Mouse (Mus musculus) layer of hippocampus, adult 8-10 months (tissue): ENCODE data around the gene Fiz1. TPM values are rescaled to one million over a fixed set of nuclear protein-coding genes. Genes with fewer than 3 reads are reported as not detected.
A peak's percentile ranks its signal among the peaks of the same experiment; 100 is the strongest.

Experiments
- DNase-seq, 2 experiments: peaks; one replicate each; pipeline ENCODE4 v3.0.0; 2022; ENCODE audit warnings: low spot score in 2 of 2
- total RNA-seq, 4 experiments: library from RNA; stranded (reverse); gene quantifications; 2 replicates each; pipeline ENCODE4 v1.2.4; 2022

The Fiz1 gene
- total RNA-seq = 10 to 100 TPM; 20.7 to 25.3 (median 24.5) TPM

DNA sequence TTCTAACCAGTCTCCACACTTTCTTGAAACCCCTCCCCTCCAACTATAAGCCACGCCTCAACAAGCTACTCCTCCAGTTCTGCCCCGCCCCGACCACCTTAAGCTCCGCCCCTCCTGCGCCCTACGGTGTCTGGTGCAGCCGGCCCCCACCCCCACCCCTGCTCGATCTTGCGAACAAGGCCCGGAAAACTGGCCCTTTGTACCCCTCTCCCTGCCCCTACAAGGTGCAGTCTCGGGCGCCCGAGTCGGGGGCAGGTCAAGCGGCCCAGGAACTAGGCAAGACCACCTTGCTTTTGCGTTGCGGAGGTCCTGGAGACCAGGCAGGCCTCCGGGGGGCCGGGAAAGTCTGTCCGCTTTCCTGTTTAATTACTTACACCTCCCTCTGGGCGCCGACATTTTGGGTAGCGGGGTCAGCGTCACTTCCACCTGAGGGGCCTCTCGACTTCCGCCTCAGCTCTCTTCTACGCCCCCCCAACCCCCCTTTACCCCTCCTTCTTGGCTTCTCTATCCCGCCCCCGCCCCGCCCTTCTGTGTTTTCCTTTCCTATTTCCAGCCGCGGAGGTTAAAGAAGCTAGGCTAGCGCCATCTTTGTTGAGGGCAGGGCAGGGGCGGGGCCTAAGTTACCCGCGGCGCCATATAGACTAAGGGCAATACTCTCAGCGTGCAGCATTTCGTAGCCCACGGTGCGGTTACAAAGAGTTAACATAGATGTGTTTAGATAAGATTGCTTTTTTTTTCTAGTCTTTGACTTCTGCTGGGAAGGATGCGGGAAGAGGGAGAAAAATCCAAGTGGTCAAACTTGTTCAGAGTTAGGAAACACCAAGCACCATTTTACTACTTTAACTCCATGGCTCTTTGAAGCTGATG is at the start of gene Fiz1, which contains the start of gene Zfp524:
Gene Fiz1 (minus strand): TSS at position 447 of the 867 bp plus-strand sequence.
Gene Zfp524 (plus strand): TSS at position 165 of the 867 bp plus-strand sequence.
- DNase-seq = peak; percentile 95 to 97

- peak in 1 of 2 experiments; percentile 55 for DNase-seq
These were observed 48.0 kb upstream of the Fiz1 start for GRCm38 (mm10) chr7:5062360-5063001.

DNA sequence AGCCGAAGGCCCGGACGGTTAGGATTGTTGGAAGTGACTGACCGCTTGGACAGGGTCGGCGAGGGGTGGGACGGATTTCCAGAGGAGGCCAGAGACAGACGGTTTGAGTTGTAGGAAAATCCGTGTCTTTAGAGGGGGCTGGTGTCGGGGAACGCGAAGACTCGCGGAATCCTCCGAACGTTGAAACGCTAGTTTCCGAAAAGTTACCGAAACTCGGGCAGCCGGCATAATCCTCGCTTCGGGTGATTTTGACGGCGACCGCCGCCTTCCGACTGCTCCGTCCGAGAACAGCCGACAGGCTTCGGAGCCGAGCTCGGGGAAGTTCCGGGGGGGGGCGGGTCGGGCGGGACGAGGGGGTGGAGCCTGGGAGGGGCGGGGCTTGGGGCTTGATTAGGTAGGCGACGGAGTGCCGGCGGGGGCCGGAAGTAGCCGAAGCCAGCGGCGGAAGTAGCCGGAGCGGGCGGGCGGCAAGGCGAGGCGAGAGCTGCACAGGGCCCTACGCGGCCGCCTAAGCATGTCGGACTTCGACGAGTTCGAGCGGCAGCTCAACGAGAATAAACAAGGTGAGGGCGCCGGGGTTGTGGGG is 47.4 kb upstream of the Fiz1 start, which contains the start of gene U2af2:
Gene U2af2 (plus strand): TSS at position 370 of the 586 bp plus-strand sequence.
- peak; percentile 88 to 91 for DNase-seq

- DNase-seq = peak; percentile 98 to 99
These were observed 46.7 kb upstream of the Fiz1 start for GRCm38 (mm10) chr7:5060944-5061773.

DNA sequence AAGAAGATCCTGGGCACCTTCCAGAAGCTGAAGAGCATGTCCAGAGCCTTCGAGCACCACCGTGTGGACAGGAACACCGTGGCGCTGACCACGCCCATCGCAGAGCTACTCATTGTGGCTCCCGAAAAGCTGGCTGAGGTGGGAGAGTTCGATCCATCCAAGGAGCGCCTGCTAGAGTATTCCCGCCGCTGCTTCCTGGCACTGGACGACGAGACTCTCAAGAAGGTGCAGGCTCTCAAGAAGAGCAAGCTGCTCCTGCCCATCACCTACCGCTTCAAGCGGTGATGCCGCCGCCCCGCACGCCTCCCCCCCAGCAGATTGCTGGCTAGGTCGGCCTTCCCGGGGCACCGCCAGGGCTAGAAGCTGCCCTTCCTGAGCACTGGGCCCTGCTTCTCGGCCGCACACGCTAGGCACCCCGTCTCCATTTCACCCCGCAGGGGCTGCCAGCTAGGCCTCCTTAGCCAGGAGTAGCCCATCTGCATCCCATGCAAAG is 45.8 kb upstream of the Fiz1 start:
- peak in 1 of 2 experiments; percentile 76 for DNase-seq

- DNase-seq = no peak
These were observed 44.9 kb upstream of the Fiz1 start for GRCm38 (mm10) chr7:5059421-5059820.

- no peak for DNase-seq
These were observed 44.1 kb upstream of the Fiz1 start for GRCm38 (mm10) chr7:5058631-5059030.

DNA sequence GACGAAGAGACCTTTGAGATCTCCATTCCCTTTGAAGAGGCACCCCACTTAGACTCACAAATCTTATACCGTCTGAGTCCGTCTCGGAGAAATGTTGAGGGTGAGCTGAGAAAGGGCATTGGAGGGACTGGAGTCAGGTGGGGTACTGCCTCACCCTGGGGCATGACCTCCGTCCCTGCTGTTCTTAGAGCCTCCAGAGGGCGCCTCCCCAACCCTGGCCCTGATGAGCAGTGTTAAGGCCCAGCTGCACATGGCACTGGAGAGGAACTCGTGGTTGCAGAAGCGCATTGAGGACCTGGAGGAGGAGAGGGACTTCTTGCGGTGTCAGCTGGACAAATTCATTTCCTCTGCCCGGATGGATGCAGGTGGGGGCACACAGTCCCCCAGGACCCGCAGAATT is 43.3 kb upstream of the Fiz1 start:
- no peak for DNase-seq

DNA sequence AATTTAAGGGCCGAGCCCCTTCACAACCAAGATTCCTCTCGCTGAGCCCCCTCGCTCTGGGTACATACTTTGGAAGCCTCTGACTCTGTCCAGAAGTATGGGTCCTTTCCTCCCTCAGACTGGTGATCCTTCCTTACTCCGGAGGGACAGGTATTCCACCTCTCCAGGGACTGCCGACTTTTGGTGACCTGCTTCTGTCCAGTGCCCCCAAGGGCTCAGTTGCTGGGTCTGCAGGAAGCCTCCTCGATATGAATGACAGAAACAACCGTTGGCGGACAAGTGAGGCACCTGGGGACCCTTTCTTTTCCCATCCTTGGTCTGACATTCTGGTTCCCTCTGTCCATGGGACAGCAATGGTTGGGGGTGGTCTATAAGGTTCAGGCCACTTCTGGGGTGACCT is 42.9 kb upstream of the Fiz1 start:
- DNase-seq = no peak

DNA sequence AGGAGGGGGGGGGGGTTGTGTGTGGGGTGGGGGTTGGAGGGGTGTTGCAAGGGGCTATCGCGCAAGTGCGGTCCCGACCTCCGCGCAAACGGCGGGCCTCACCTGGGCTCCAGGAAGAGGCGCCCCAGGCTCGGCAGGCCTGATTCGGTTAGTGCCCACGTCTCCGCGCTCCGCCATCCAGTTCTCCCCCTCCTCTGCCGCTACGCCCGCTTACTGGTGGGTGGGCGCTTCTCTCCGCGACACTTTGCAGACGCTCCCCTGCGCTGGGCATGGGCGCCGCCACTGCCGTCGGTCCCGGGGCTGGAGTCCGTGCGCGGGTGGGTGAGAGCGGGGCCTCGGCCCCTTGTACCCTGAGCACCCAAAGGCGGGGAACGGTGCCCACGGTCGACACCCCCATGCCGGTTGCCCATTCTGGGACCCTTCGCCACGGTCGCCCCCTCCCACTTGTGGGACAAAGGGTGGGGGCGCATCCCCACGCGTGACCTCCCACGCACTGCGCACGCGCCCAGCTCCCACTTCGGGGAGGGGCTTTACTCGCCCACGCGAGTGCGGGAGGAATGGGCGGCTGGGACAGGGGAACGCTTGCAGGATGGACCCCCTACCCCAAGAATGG is 42.3 kb upstream of the Fiz1 start:
- DNase-seq = peak in 1 of 2 experiments; percentile 49

GRCm38 (mm10) chr7:5053456-5054179 is 39.1 kb upstream of the Fiz1 start:
- DNase-seq = peak in 1 of 2 experiments; percentile 55

GRCm38 (mm10) chr7:5052931-5053343 is 38.4 kb upstream of the Fiz1 start:
- no peak for DNase-seq

- no peak for DNase-seq
These were observed 37.9 kb upstream of the Fiz1 start for GRCm38 (mm10) chr7:5052438-5052837.

- peak in 1 of 2 experiments; percentile 73 for DNase-seq
These were observed 37.0 kb upstream of the Fiz1 start, which contains the start of gene Zfp580 for GRCm38 (mm10) chr7:5051193-5052192. Gene Zfp580, plus strand, starts transcription at chr7:5051538.

GRCm38 (mm10) chr7:5047313-5047712 is 32.8 kb upstream of the Fiz1 start:
- no peak for DNase-seq

GRCm38 (mm10) chr7:5046112-5046511 is 31.6 kb upstream of the Fiz1 start:
- no peak for DNase-seq

DNA sequence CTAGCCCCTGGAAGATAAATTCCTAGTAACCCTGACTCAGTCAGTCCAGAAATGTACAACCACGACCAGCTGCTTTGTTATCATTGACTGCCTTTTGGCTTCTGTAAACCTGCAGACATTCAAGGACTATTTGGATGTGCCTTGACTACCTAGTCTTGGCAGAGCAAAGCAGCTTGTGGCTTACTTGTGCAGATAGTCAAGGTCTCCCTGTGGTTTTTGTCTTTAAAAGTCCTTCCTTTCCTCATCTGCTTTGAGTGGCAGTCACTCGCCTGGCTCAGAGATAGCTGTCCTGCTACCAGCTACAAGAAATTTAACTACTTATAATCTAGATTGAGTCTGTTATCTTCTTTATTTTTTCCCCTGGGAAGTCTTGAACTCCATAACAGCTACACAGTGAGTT is 30.5 kb upstream of the Fiz1 start:
- DNase-seq = no peak

- DNase-seq = no peak
These were observed 24.4 kb upstream of the Fiz1 start for GRCm38 (mm10) chr7:5038940-5039339.
